Mouse (Mus musculus): ENCODE results near the gene Prkcd.

DNA sequence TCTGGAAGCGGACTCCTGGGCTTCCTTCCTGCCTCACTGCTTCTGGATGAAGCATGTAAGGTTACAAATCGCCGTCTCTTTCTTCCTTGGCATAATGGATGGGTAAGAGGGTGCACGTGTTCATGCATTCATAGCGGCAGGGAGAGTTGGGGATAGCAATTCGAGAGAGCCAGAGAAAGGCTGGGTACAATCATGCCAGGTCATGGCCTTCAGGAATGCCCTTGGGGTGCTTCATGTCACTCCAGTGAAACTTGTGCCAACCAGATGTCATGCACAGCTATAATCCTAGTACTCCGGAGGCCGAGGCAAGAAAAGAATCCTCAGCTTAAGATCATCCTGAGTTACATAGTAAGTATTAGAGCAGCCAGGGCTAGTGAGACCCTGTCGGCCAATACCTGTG is 10.5 kb upstream of the Prkcd start:
- TF ChIP-seq CTCF (IDR thresholded peaks at IDR 0.05; ENCODE audit: low read depth) (no peak), EP300 (IDR thresholded peaks at IDR 0.05; ENCODE audit: low read depth) (no peak)

Data from heart, postnatal 0 days (tissue).